Mouse (Mus musculus) CH12.LX (cell line): ENCODE measurements around the gene Cd320. TPM values are rescaled to one million over a fixed set of nuclear protein-coding genes. Genes with fewer than 3 reads are reported as not detected.
"Not testable (repeated sequence)": the region's sequence is repeated elsewhere in the genome, so short reads cannot be mapped to it uniquely, and the experiment has no call there.

Experiments used
- DNase-seq: peaks from one replicate; pipeline ENCODE4 v3.0.0-alpha.2; 2013; ENCODE audit errors: extremely low read depth
- H3K27ac ChIP-seq: 2 replicates; pipeline ENCODE4 v1.5.1; 2012; ENCODE audit warnings: low read depth, mild to moderate bottlenecking, control low read depth, moderate library complexity; ENCODE audit not compliant: insufficient read depth
- H3K27me3 ChIP-seq: replicated peaks from 2 replicates; pipeline ENCODE3; 2012; ENCODE audit warnings: inconsistent platforms
- H3K36me3 ChIP-seq, 2 experiments: replicated peaks in 1 of 2; 2 replicates each; pipeline versions ENCODE3 to v1.6.1; 2012; ENCODE audit warnings: inconsistent platforms in 1 of 2, low read length in 1 of 2, mild to moderate bottlenecking in 1 of 2, mixed read lengths in 1 of 2, moderate library complexity in 1 of 2; ENCODE audit not compliant: control insufficient read depth in 1 of 2, insufficient read depth in 1 of 2
- H3K4me1 ChIP-seq, 2 experiments: 2 replicates each; pipeline ENCODE4 v1.6.1; 2012; ENCODE audit warnings: inconsistent platforms in 1 of 2, moderate library complexity in 1 of 2; ENCODE audit not compliant: insufficient read depth in 2 of 2, control insufficient read depth in 1 of 2
- H3K4me2 ChIP-seq: 2 replicates; pipeline ENCODE4 v1.6.1; 2012; ENCODE audit warnings: low read depth, mild to moderate bottlenecking, control low read depth; ENCODE audit not compliant: poor library complexity, insufficient read depth, severe bottlenecking
- H3K4me3 ChIP-seq, 3 experiments: fragments of 150-350 bp in 1 of 3; sonication (generic) in 1 of 3; replicated peaks in 1 of 3; 2 replicates each; pipeline versions ENCODE3 to v1.5.1; 2011 to 2012; ENCODE audit warnings: low read depth in 2 of 3, low read length in 2 of 3, mild to moderate bottlenecking in 2 of 3, moderate library complexity in 2 of 3, control low read depth in 1 of 3, improper control_type of control experiment in 1 of 3, inconsistent platforms in 1 of 3, mixed read lengths in 1 of 3; ENCODE audit not compliant: poor library complexity in 1 of 3
- H3K79me2 ChIP-seq: replicated peaks from 2 replicates; pipeline ENCODE4 v1.6.1; 2012; ENCODE audit warnings: mild to moderate bottlenecking, moderate library complexity; ENCODE audit not compliant: control insufficient read depth, poor library complexity, insufficient read depth, severe bottlenecking; ENCODE audit errors: extremely low read depth
- H3K9ac ChIP-seq: 2 replicates; pipeline ENCODE4 v1.6.1; 2012; ENCODE audit warnings: low read depth, mild to moderate bottlenecking, control low read depth, moderate library complexity; ENCODE audit not compliant: insufficient read depth
- H3K9me3 ChIP-seq: replicated peaks from 2 replicates; pipeline ENCODE3; 2012; ENCODE audit warnings: low read length, inconsistent platforms, mixed read lengths
- BHLHE40 ChIP-seq: IDR thresholded peaks from 2 replicates; pipeline ENCODE4 v1.6.1; 2011; ENCODE audit warnings: mild to moderate bottlenecking, low read depth, low read length, improper control_type of control experiment
- CHD2 ChIP-seq: IDR thresholded peaks from 2 replicates; pipeline ENCODE4 v1.6.1; 2011; ENCODE audit warnings: low read length, improper control_type of control experiment
- E2F4 ChIP-seq: IDR thresholded peaks from 2 replicates; pipeline ENCODE4 v1.6.1; 2011; ENCODE audit warnings: low read depth, low read length, improper control_type of control experiment; ENCODE audit not compliant: insufficient replicate concordance
- EP300 ChIP-seq: IDR thresholded peaks from 2 replicates; pipeline ENCODE4 v1.6.1; 2011; ENCODE audit warnings: low read length, improper control_type of control experiment
- ETS1 ChIP-seq: conservative IDR thresholded peaks from 2 replicates; pipeline ENCODE4 v1.6.1; 2012; ENCODE audit warnings: low read depth, mild to moderate bottlenecking, inconsistent platforms, low read length, improper control_type of control experiment, moderate library complexity
- GABPA ChIP-seq: IDR thresholded peaks from 2 replicates; pipeline ENCODE4 v1.6.1; 2012; ENCODE audit warnings: low read depth, low read length, improper control_type of control experiment, inconsistent platforms; ENCODE audit not compliant: insufficient replicate concordance
- HCFC1 ChIP-seq: IDR thresholded peaks from 2 replicates; pipeline ENCODE4 v1.6.1; 2012; ENCODE audit warnings: low read depth, mild to moderate bottlenecking, inconsistent platforms, low read length, improper control_type of control experiment
- IRF4 ChIP-seq: IDR thresholded peaks from 2 replicates; pipeline ENCODE4 v1.6.1; 2014; ENCODE audit warnings: low read depth, mild to moderate bottlenecking, inconsistent platforms, low read length, improper control_type of control experiment
- JUND ChIP-seq: conservative IDR thresholded peaks from 2 replicates; pipeline ENCODE4 v1.6.1; 2011; ENCODE audit warnings: low read depth, low read length, improper control_type of control experiment
- MAFK ChIP-seq: IDR thresholded peaks from 2 replicates; pipeline ENCODE4 v1.6.1; 2011; ENCODE audit warnings: low read length, improper control_type of control experiment; ENCODE audit not compliant: insufficient replicate concordance
- MAX ChIP-seq: IDR thresholded peaks from 2 replicates; pipeline ENCODE4 v1.6.1; 2011; ENCODE audit warnings: low read length, improper control_type of control experiment
- MAZ ChIP-seq: IDR thresholded peaks from 2 replicates; pipeline ENCODE4 v1.6.1; 2012; ENCODE audit warnings: low read depth, mild to moderate bottlenecking, inconsistent platforms, low read length, improper control_type of control experiment, moderate library complexity
- MEF2A ChIP-seq: IDR thresholded peaks from 2 replicates; pipeline ENCODE4 v1.6.1; 2014; ENCODE audit warnings: low read depth, mild to moderate bottlenecking, inconsistent platforms, low read length, improper control_type of control experiment, borderline replicate concordance
- NELFE ChIP-seq: IDR thresholded peaks from 2 replicates; pipeline ENCODE4 v1.6.1; 2011; ENCODE audit warnings: low read depth, low read length, improper control_type of control experiment
- RAD21 ChIP-seq: IDR thresholded peaks from 2 replicates; pipeline ENCODE4 v1.6.1; 2011; ENCODE audit warnings: low read depth, mild to moderate bottlenecking, low read length, improper control_type of control experiment, moderate library complexity
- RCOR1 ChIP-seq: conservative IDR thresholded peaks from 2 replicates; pipeline ENCODE4 v1.6.1; 2012; ENCODE audit warnings: low read depth, mild to moderate bottlenecking, inconsistent platforms, low read length, improper control_type of control experiment
- SIN3A ChIP-seq: IDR thresholded peaks from 2 replicates; pipeline ENCODE4 v1.6.1; 2012; ENCODE audit warnings: low read length, improper control_type of control experiment, inconsistent platforms
- SMC3 ChIP-seq: IDR thresholded peaks from 2 replicates; pipeline ENCODE4 v1.6.1; 2011; ENCODE audit warnings: low read depth, low read length, improper control_type of control experiment
- TBP ChIP-seq: conservative IDR thresholded peaks from 2 replicates; pipeline ENCODE4 v1.6.1; 2011; ENCODE audit warnings: low read depth, low read length, improper control_type of control experiment
- TCF12 ChIP-seq: IDR thresholded peaks from 2 replicates; pipeline ENCODE4 v1.6.1; 2014; ENCODE audit warnings: low read depth, mild to moderate bottlenecking, inconsistent platforms, low read length, improper control_type of control experiment
- ZC3H11A ChIP-seq: IDR thresholded peaks from 2 replicates; pipeline ENCODE4 v1.6.1; 2012; ENCODE audit warnings: low read depth, mild to moderate bottlenecking, inconsistent platforms, low read length, improper control_type of control experiment
- ZNF384 ChIP-seq: IDR thresholded peaks from 2 replicates; pipeline ENCODE4 v1.6.1; 2012; ENCODE audit warnings: low read depth, low read length, improper control_type of control experiment, inconsistent platforms
- dilution Hi-C: fragments of 300-500 bp; cut with MboI; formaldehyde crosslinking; loops from 2 replicates; pipeline ENCODE4 v1.14.3; 2020; ENCODE audit warnings: low sequenced_read_pairs; ENCODE audit not compliant: extremely low pct_unique_long_range_greater_than_20kb, extremely low pct_ligation_motif_present
- in situ Hi-C: fragments of 300-500 bp; cut with MboI; formaldehyde crosslinking; loops from 3 replicates; pipeline ENCODE4 v1.14.3; 2019; ENCODE audit warnings: low sequenced_read_pairs, low pct_ligation_motif_present, low pct_unique_long_range_greater_than_20kb, mixed read lengths
- polyA plus RNA-seq: library from polyadenylated mRNA; unstranded; fragments of >175 nt; gene quantifications from 2 replicates; pipeline ENCODE4 v1.2.1, GENCODE M21; 2012; ENCODE audit warnings: low read depth; ENCODE audit not compliant: insufficient read length
- total RNA-seq, 2 experiments: library from RNA; depleted of rRNA; stranded (reverse); fragments of 300-350 nt in 1 of 2; fragments of >200 nt in 1 of 2; gene quantifications; 2 replicates each; pipeline ENCODE4 v1.2.3; 2012 to 2014

The Cd320 gene
- total and polyA plus RNA-seq, 3 experiments = 50.9 to 67.1 (median 53.7) TPM

GRCm38 (mm10) chr17:33888230-33888629 lies 45.3 kb downstream of the Cd320 start:
- H3K4me2 ChIP-seq, dilution Hi-C loops, DNase-seq, H3K27ac ChIP-seq, H3K27me3 ChIP-seq, H3K9me3 ChIP-seq, in situ Hi-C loops, H3K4me3 ChIP-seq: not testable (repeated sequence)
- Histone ChIP-seq H3K79me2 (peaks cover 27% of the 10 kb centered on the region), H3K4me1 (peaks cover 0 to 11% of the 10 kb centered on the region in 2 experiments; a peak in 1 of 4 replicates), H3K9ac (peak overlapping the region; percentile 14; the same call in 1 of the 2 replicates), H3K36me3 (peaks cover 9 to 14% of the 10 kb centered on the region in 2 experiments)

DNA sequence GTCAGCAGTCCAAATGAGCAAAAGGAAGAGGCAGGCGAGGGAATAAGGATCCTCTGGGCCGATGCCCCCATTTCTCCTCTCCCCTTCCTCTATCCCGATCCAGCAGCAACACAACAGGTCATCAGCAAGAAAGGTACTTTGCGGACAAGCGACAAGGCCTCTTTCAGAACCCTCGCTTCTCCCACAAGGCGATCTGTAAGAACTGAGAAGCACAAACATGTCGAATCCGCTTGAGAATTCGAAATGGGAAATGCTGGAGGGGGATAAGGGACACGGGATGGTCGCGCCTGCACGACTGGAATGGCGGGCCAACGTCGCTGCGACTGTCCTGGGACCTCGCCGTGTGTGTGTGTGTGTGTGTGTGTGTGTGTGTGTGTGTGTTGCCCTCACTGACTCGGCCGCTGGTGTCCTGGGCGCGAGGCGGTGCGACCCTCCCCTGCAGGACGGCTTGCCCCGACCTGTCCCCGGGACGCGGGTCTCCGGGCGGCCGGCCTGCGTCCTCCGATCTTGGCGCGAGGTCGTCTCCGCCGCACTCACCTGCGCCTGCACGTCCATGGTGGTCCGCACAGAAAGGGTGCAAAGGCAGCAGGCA lies 47.1 kb downstream of the Cd320 start:
- peaks cover 7 to 12% of the 10 kb centered on the region in 2 experiments for H3K36me3 ChIP-seq
- DNase-seq, in situ Hi-C loops, dilution Hi-C loops, H3K9me3 ChIP-seq, H3K27me3 ChIP-seq: not testable (repeated sequence)
- H3K4me2 ChIP-seq = peak overlapping the region; percentile 50
- H3K4me1 ChIP-seq = peaks cover 0 to 11% of the 10 kb centered on the region in 2 experiments; a peak in 1 of 4 replicates
- peak overlapping the region; percentile 73 to 95 (median 73) for H3K4me3 ChIP-seq
- peak overlapping the region; percentile 73 for H3K9ac ChIP-seq
- H3K79me2 ChIP-seq = peaks cover 27% of the 10 kb centered on the region
- peak overlapping the region; percentile 56; the same call in 1 of the 2 replicates for H3K27ac ChIP-seq

GRCm38 (mm10) chr17:33890533-33891059 lies 47.7 kb downstream of the Cd320 start, which contains the start of gene Kifc1:
TSS of gene Kifc1 (minus strand) at chr17:33890661.
- peaks cover 27% of the 10 kb centered on the region for H3K79me2 ChIP-seq
- H3K4me2 ChIP-seq = peak within 1 kb of the TSS; percentile 81
- in situ Hi-C loops = no loop called here
- H3K4me3 ChIP-seq = peak within 1 kb of the TSS; percentile 73 to 95 (median 73)
- peak; percentile 99 for DNase-seq
- peaks cover 3% of the 10 kb centered on the region for H3K27me3 ChIP-seq
- H3K9me3 ChIP-seq = no peaks in the 10 kb centered on the region
- H3K27ac ChIP-seq = peak within 1 kb of the TSS; percentile 56; the same call in 1 of the 2 replicates
- H3K4me1 ChIP-seq = peaks cover 0 to 11% of the 10 kb centered on the region in 2 experiments; a peak in 1 of 4 replicates
- H3K36me3 ChIP-seq = peaks cover 7 to 12% of the 10 kb centered on the region in 2 experiments
- peak within 1 kb of the TSS; percentile 73 for H3K9ac ChIP-seq
- dilution Hi-C loops = no loop called here
- TF ChIP-seq GABPA (peak; percentile 45; the same call in 1 of the 2 replicates), SMC3 (peak; percentile 49), SIN3A (peak; percentile 92), TBP (peak; percentile 54; the same call in 1 of the 2 replicates), IRF4 (peak; percentile 70; the same call in 1 of the 2 replicates), MEF2A (peak; percentile 80; the same call in 1 of the 2 replicates), ZC3H11A (no peak), HCFC1 (peak; percentile 88), NELFE (peak; percentile 52; the same call in 1 of the 2 replicates), TCF12 (peak; percentile 73), E2F4 (peak; percentile 61; the same call in 1 of the 2 replicates), ZNF384 (no peak; the same call in 1 of the 2 replicates), RCOR1 (0 out of 2 replicates have a peak, but pooled peaks have one; percentile 36), RAD21 (peak; percentile 21), BHLHE40 (peak; percentile 68), ETS1 (peak; percentile 14; the same call in 1 of the 2 replicates), EP300 (0 out of 2 replicates have a peak, but pooled peaks have one; percentile 8), MAZ (no peak), MAX (peak; percentile 93), JUND (no peak), MAFK (0 out of 2 replicates have a peak, but pooled peaks have one; percentile 30), CHD2 (peak; percentile 55)
